Mouse (Mus musculus): ENCODE results near the gene Gpr137.
"Not testable (repeated sequence)": the region's sequence is repeated elsewhere in the genome, so short reads cannot be mapped to it uniquely, and the experiment has no call there.

Gpr137 gene

GRCm38 (mm10) chr19:6942249-6942691, at the start of gene Gpr137:
Gene Gpr137 (minus strand): TSS chr19:6942480.
- DNase-seq (ENCODE audit: low spot score in 2 of 2) = peak; percentile 93 to 94

DNA sequence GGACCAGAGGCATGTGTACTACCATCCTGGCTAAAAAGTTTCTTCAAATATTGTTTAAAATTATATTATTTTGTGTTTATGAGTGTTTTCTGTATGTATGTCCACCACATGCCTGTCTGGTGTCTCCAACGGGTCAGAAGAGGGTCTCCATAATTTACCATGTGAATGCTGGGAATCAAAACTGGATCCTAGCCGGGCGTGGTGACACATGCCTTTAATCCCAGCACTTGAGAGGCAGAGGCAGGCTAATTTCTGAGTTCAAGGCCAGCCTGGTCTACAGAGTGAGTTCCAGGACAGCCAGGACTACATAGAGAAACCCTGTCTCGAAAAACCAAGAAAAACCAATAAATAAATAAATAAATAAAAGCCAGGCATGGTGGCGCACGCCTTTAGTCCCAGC, 48.9 kb upstream of the Gpr137 start:
- DNase-seq (ENCODE audit: low spot score in 2 of 2) = not testable (repeated sequence)

DNA sequence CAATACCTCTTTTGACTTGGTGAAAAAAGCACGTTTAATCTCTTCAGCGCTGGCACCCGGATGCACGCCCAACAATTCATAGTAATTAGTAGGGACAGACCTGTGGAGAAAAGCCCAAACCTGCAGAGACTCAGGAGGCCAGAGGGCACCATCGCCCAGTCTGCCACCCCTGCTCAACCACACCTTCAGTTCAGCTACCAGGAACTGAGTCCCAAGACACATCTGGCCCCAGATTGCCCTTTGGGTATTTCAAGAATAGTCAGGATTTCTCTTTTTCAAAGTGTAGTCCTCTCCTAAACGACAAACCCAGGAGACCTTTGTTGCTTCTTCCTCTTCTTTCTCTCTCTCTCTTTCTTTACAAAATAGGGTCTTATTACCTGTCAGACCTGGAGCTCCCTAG, 48.4 kb upstream of the Gpr137 start:
- no peak for DNase-seq (ENCODE audit: low spot score in 2 of 2)

DNA sequence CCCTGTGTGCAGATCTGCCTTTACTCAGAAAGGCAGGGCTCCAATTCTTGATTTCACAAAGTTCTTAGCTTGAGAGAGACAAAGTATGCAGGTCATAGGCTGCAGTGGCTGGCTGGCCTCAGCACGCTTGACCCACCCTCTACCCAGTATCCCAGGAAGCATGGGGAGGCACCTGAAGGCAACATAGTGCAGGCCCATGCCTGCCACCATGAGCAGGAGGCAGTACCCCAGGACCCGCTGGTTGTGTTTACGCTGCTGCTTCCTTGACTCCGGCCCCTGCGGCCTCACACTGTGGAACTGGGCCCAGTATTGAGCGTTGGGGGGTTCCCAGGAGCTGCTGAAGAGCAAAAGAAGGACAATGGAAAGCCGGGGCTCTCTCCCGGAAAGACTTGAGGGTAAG, 47.0 kb upstream of the Gpr137 start:
- DNase-seq (ENCODE audit: low spot score in 2 of 2) = no peak

DNA sequence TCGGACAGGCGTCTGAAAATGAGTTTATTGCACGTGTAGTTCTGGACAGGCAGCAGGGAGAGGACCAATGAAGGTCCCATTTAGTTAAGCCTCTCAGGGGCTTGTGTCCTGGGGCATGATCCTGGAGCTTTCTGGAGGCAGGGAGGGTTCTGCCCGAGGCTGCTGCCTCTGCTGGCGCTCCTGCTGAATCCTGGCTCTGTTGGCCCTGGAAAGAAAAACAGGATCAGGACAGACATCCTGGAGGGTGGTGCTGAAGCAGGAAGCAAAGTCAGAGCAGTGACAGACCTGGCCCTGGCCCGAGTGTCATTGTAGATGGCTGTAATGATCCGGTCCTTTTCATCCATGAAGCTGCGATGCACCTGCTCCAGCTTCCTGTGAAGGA, 45.6 kb upstream of the Gpr137 start:
- DNase-seq (ENCODE audit: low spot score in 2 of 2) = no peak

GRCm38 (mm10) chr19:6987061-6987903, 45.0 kb upstream of the Gpr137 start, which contains the start of gene Vegfb:
Gene Vegfb (minus strand): TSS chr19:6987651.
- DNase-seq (ENCODE audit: low spot score in 2 of 2) = peak in 1 of 2 experiments; percentile 55

GRCm38 (mm10) chr19:6985951-6986708, 43.9 kb upstream of the Gpr137 start:
- no peak for DNase-seq (ENCODE audit: low spot score in 2 of 2)

- DNase-seq (ENCODE audit: low spot score in 2 of 2) = no peak
Observed at GRCm38 (mm10) chr19:6985300-6985699, 43.0 kb upstream of the Gpr137 start.

- DNase-seq (ENCODE audit: low spot score in 2 of 2) = no peak
Observed at GRCm38 (mm10) chr19:6983621-6984020, 41.3 kb upstream of the Gpr137 start.

- no peak for DNase-seq (ENCODE audit: low spot score in 2 of 2)
Observed at GRCm38 (mm10) chr19:6981465-6981864, 39.2 kb upstream of the Gpr137 start.

- DNase-seq (ENCODE audit: low spot score in 2 of 2) = peak; percentile 98
Observed at GRCm38 (mm10) chr19:6980381-6981093, 38.3 kb upstream of the Gpr137 start, which contains the start of gene Fkbp2. Gene Fkbp2 (minus strand): TSS chr19:6980501.

DNA sequence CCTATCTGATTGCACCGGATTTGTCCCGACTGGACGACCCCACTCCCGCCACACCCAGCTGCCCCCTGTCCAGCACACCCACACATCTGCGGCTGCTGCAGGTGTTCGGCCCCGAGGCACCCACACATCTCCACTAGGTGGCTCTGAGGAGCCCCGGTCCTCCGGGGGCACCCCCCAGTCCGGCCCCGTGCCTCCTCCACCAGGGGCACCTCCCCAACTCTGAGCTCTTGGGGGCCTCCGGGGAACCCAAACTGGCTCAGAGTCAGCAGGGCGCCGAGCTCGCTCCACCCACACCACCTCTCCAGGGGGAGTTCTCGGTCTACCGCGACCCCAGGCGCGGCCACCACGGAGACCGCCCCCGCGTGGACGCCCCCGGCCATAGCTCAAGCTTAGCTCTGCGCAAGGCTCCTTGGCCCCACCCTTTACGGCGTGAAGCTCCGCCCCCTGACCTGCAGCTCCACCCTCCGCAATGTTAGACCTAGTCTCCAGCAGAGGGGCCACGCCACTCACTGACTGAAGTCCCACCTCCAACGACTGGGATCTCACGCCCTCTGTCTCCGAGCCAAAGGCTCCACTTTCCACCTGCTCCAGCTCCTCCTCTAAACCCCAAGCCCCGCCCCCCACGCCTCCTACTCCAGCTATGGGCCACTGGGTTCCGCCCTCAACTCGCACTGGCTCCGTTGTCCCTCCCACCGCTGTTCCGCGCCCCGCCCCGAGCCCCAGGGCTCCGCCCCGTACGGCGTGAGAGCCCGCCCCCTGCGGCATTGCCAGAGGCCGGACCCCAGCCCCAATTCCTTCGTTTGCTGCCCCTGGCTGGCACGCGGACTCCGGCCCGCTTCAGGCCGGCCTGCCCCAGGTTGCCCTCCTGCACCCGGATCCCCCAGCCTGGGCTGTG, 37.5 kb upstream of the Gpr137 start:
- peak; percentile 98 for DNase-seq (ENCODE audit: low spot score in 2 of 2)

GRCm38 (mm10) chr19:6979001-6979479, 36.8 kb upstream of the Gpr137 start:
- DNase-seq (ENCODE audit: low spot score in 2 of 2) = peak in 1 of 2 experiments; percentile 59

DNA sequence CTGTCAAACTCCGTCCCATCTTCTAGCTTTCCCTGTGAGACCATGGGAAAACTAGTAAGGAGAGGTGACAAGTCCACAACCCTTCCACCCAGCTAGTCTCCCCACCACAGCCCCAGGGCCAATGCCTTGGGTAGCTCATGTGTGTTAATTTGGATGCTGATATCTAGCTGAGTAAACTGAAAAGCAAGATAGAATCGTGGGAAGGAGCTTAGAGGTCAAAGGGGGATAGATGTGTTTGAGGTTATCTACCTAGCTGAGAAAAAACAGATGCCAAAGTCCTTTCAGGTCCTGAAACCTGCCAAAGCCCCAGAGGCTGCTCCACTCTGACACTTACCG, 36.3 kb upstream of the Gpr137 start:
- no peak for DNase-seq (ENCODE audit: low spot score in 2 of 2)

GRCm38 (mm10) chr19:6977759-6978638, 35.7 kb upstream of the Gpr137 start:
- no peak for DNase-seq (ENCODE audit: low spot score in 2 of 2)

DNA sequence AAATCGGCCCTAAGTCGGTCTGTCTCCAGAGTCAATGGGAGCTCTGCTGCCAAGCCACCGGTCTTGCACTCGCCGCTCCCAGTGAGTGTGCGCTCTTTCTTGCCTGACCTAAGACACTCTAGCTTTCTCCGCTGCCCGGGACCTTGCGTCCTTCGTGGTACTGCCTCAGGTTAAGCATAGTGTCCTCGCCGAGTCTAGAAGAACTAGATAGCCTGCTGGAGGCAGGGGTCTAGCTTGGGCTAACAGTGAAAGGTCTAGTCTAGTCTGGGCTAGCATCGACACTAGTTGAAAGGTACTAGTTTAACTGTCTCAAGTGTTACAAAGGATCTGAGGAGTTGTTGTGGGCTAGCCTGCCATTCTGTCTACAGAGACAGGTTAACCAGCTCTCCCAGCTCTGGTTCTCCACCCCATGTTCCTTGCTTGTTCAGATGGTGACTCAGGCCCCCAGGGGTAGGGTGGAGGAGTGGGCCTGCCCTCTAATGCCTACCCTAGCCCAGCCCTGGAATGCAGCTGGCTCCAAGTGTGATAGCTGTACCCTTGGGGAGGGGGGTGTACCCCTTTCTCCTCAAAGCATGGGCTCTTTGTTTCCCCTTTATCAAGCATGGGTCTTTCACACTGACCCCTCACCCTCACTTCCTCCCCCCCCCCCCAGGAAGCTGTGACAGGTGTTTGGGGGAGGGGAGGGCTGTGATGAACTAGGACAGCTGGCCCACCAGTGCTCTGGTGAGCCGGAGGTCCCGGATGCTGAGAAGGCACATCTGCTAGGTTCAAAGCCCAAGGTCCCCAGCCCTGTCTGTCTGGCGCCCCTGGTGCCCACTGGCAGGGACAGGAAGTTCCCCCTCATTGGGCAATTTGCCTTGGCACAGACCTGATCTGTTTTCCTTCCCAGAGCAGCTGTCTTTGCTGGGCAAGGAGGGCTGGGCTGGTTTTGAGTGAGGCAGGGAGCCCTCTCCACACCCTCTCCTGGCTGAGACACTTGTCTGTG, 33.5 kb upstream of the Gpr137 start, which contains the start of gene Plcb3:
Gene Plcb3 (minus strand): TSS at position 934 of the 985 bp plus-strand sequence.
- DNase-seq (ENCODE audit: low spot score in 2 of 2) = peak; percentile 55 to 59

DNA sequence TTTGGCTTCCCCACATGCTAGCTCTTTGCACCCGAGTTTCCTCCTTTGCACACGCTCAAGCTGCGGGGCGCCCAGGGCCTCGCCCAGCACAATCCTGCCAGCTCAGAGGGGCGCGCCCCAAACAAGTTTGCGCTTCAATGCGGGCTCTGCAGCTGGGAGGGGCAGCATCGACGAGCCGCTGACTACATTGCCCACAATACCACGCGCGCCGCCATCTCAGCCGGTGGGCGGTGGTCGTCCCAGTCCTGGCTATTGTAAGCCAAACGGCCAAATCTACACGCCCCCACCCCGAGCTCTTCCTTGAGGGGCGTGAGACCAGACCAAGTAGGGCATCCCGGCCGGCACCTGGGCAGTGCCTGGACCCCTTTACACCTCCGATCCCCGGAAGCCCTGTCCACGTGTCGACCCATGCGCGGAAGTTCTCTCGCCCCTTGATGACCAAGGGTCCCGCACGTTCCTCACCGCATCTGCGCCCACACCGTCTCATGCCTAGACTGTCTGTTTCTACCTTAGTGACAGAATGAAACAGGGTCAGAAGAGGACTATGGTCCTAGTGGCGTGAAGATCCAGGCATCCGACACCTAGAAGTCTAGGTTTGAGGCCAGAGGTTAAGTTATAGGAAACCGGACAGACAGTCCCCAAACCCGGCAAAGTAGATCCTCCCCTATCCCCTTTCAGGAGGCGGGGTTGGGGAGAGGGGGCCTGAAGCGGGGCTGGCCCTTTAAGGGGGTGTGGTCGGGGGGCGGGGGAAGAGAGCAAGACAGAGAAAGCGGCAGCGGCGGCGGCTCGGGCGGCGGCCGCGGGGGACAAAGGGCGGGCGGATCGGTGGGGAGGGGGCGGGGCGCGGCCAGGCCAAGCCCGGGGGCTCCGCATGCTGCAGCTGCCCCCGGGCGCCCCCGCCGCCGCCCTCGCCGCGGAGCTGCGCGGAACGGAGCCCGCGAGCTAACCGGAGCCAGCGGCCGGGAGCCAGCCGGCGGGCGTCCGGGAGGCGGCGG, 32.2 kb upstream of the Gpr137 start, which contains the start of gene Ppp1r14b:
Gene Ppp1r14b (plus strand): TSS at position 758 of the 995 bp plus-strand sequence.
- DNase-seq (ENCODE audit: low spot score in 2 of 2) = peak; percentile 76 to 88

Measured in right cerebral cortex, adult 2 months (tissue).